Mouse (Mus musculus): ENCODE results near the gene Olfr938. TPM values are rescaled to one million over a fixed set of nuclear protein-coding genes. Genes with fewer than 3 reads are reported as not detected.

Olfr938 gene
- polyA plus RNA-seq (2016; fragmentation: Nextera tagmentation; extraction: Ambion mirVana), result not detected in 2 replicates

DNA sequence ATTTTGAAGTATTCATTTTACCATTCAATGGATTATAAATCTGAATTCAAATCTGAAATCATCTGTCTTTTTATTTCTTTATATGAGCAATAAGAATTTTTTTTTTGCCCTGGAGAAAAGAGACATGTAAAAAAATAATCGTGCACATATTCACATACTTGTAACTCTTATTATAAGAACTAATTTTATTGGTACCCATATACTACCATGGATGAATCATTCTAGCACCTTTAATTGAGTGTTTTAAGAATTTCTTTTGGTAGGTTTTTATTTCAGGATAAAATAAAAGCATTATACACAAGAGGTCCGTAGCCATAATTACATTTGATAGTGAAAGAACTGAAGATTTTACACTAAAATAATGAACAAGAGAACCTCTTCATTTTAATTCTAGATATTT lies at the start of gene Olfr938:
Gene Olfr938, minus strand, starts transcription at position 101 of the 400 bp plus-strand sequence.
- Histone ChIP-seq H3K4me2 (no peak within 1 kb of the TSS), H3K9me3 (0 out of 2 replicates have a peak, but pooled peaks cover 7% of the 10 kb centered on the region), H3K36me3 (no peaks in the 10 kb centered on the region), H3K27me3 (no peaks in the 10 kb centered on the region), H3K9ac (replicated peaks) (no peak within 1 kb of the TSS), H3K4me3 (replicated peaks) (no peak within 1 kb of the TSS), H3K27ac (no peak within 1 kb of the TSS), H3K4me1 (replicated peaks) (no peaks in the 10 kb centered on the region)
- no peak for ATAC-seq (ENCODE audit: insufficient number of reproducible peaks, insufficient read depth, low FRiP score, low TSS enrichment, low read depth)
- 88% methylated on average over 2 of the region's 2 CpGs for WGBS

- Histone ChIP-seq H3K9me3 (no peaks in the 10 kb centered on the region), H3K4me3 (replicated peaks) (no peak within 1 kb of the TSS), H3K4me1 (replicated peaks) (no peaks in the 10 kb centered on the region), H3K4me2 (no peak within 1 kb of the TSS), H3K27ac (no peak within 1 kb of the TSS), H3K27me3 (no peaks in the 10 kb centered on the region), H3K36me3 (no peaks in the 10 kb centered on the region), H3K9ac (replicated peaks) (no peak within 1 kb of the TSS)
- ATAC-seq (ENCODE audit: insufficient number of reproducible peaks, insufficient read depth, low FRiP score, low TSS enrichment, low read depth), result no peak
These were observed 49.1 kb upstream of the Olfr938 start, which contains the start of gene Olfr27 for GRCm38 (mm10) chr9:39127831-39128230. Gene Olfr27 (plus strand): TSS chr9:39128131.

- Histone ChIP-seq H3K4me1 (replicated peaks) (no peaks in the 10 kb centered on the region), H3K27ac (no peak overlapping the region), H3K9ac (replicated peaks) (no peak overlapping the region), H3K4me3 (replicated peaks) (no peak overlapping the region), H3K4me2 (no peak overlapping the region), H3K9me3 (no peaks in the 10 kb centered on the region), H3K36me3 (no peaks in the 10 kb centered on the region), H3K27me3 (no peaks in the 10 kb centered on the region)
- 88% methylated on average over 1 of the region's 1 CpGs for WGBS
- no peak for ATAC-seq (ENCODE audit: insufficient number of reproducible peaks, insufficient read depth, low FRiP score, low TSS enrichment, low read depth)
These were observed 48.6 kb upstream of the Olfr938 start for GRCm38 (mm10) chr9:39127326-39127725.

- ATAC-seq (ENCODE audit: insufficient number of reproducible peaks, insufficient read depth, low FRiP score, low TSS enrichment, low read depth), result no peak
- no peaks in the 10 kb centered on the region for H3K4me1 ChIP-seq (replicated peaks)
- H3K27ac ChIP-seq, result no peak within 1 kb of the TSS
- no peaks in the 10 kb centered on the region for H3K9me3 ChIP-seq
- no peaks in the 10 kb centered on the region for H3K36me3 ChIP-seq
- H3K4me3 ChIP-seq (replicated peaks), result no peak within 1 kb of the TSS
- no peak within 1 kb of the TSS for H3K9ac ChIP-seq (replicated peaks)
- 80% methylated on average over 1 of the region's 1 CpGs for WGBS
- no peaks in the 10 kb centered on the region for H3K27me3 ChIP-seq
- no peak within 1 kb of the TSS for H3K4me2 ChIP-seq
These were observed 13.8 kb downstream of the Olfr938 start, which contains the start of gene Olfr937 for GRCm38 (mm10) chr9:39064851-39065250. Gene Olfr937 (minus strand): TSS chr9:39064951.

Small RNAs within 50 kb of the gene (microRNA-seq; reads per million reads assigned to microRNA genes)
- not detected for gene Gm25032
- gene Gm25529, result not detected

Other genes starting within 250 kb of the Olfr938 start
- gene Olfr924, start 234.4 kb downstream of the Olfr938 start, polyA plus RNA-seq (2016; fragmentation: Nextera tagmentation; extraction: Ambion mirVana), result not detected in 2 replicates
- not detected in 2 replicates for gene Olfr26, start 223.8 kb downstream of the Olfr938 start, polyA plus RNA-seq (2016; fragmentation: Nextera tagmentation; extraction: Ambion mirVana)
- gene Olfr926, start 201.8 kb downstream of the Olfr938 start, polyA plus RNA-seq (2016; fragmentation: Nextera tagmentation; extraction: Ambion mirVana), result not detected in 2 replicates
- not detected in 2 replicates for gene Olfr930, start 149.1 kb downstream of the Olfr938 start, polyA plus RNA-seq (2016; fragmentation: Nextera tagmentation; extraction: Ambion mirVana)
- not detected in 2 replicates for gene Olfr933, start 106.6 kb downstream of the Olfr938 start, polyA plus RNA-seq (2016; fragmentation: Nextera tagmentation; extraction: Ambion mirVana)
- not detected in 2 replicates for gene Olfr934, start 90.6 kb downstream of the Olfr938 start, polyA plus RNA-seq (2016; fragmentation: Nextera tagmentation; extraction: Ambion mirVana)
- gene Olfr935, start 79.2 kb downstream of the Olfr938 start, polyA plus RNA-seq (2016; fragmentation: Nextera tagmentation; extraction: Ambion mirVana), result not detected in 2 replicates
- gene Olfr146, start 55.5 kb downstream of the Olfr938 start, polyA plus RNA-seq (2016; fragmentation: Nextera tagmentation; extraction: Ambion mirVana), result not detected in 2 replicates
- gene Olfr937, start 13.9 kb downstream of the Olfr938 start, polyA plus RNA-seq (2016; fragmentation: Nextera tagmentation; extraction: Ambion mirVana), result not detected in 2 replicates
- gene Olfr27, start 49.2 kb upstream of the Olfr938 start, polyA plus RNA-seq (2016; fragmentation: Nextera tagmentation; extraction: Ambion mirVana), result not detected in 2 replicates
- not detected in 2 replicates for gene Olfr943, start 87.4 kb upstream of the Olfr938 start, polyA plus RNA-seq (2016; fragmentation: Nextera tagmentation; extraction: Ambion mirVana)
- gene Olfr944, start 123.0 kb upstream of the Olfr938 start, polyA plus RNA-seq (2016; fragmentation: Nextera tagmentation; extraction: Ambion mirVana), result not detected in 2 replicates
- not detected in 2 replicates for gene Olfr1537, start 171.1 kb upstream of the Olfr938 start, polyA plus RNA-seq (2016; fragmentation: Nextera tagmentation; extraction: Ambion mirVana)
- not detected in 2 replicates for gene Olfr945, start 197.9 kb upstream of the Olfr938 start, polyA plus RNA-seq (2016; fragmentation: Nextera tagmentation; extraction: Ambion mirVana)
- not detected in 2 replicates for gene Olfr948, start 247.2 kb upstream of the Olfr938 start, polyA plus RNA-seq (2016; fragmentation: Nextera tagmentation; extraction: Ambion mirVana)